Mouse (Mus musculus) heart, adult 11 months (tissue): ENCODE results near the gene Fgd2.
"Not testable (repeated sequence)": the region's sequence is repeated elsewhere in the genome, so short reads cannot be mapped to it uniquely, and the experiment has no call there.

Experiments
- DNase-seq: peaks from one replicate; pipeline ENCODE4 v3.0.0; 2022

Gene Fgd2

DNA sequence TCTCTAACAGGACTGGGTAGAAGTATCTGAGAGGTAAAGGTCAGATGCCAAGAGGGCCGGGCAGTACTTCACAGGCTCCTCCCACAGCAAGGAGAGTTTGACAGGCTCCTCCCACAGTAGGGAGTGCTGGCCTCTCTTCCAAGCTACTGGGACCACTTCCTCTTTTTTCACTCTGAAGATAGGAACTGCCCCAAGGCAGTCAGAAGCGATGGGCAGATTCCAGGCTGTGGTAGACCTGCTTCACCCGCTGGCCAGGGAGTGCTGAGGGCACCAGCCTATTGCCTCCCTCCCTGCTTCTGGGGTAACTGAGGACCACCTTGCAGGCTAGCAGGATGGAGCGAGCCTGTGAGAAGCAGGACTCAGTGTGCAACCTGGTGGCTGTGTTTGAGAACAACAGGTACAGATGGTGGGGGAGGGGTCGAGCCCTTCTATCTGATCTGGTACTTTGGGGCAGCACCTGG lies at the start of gene Fgd2:
TSS of gene Fgd2 (plus strand) at position 154 of the 461 bp plus-strand sequence.
- peak; percentile 96 for DNase-seq

DNA sequence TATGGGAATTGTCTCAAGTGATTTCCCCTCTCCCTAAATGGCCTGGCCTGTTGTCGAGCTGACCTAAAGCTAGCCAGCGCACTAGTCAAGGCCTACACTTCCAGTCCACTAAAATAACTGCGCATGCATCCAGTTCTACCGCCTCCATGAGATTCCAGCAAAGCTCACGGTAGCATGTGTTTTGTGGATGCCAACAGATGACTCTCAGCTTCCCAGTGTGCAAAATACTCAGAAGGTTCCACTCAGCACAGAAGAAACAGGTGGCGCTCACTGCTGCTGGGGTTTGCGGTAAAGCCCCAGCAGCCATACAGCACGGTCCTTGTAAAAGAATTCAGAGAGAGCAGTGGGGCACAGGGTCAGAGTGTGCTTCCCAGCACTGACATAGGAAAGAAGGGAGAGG lies 49.1 kb upstream of the Fgd2 start:
- DNase-seq = no peak

DNA sequence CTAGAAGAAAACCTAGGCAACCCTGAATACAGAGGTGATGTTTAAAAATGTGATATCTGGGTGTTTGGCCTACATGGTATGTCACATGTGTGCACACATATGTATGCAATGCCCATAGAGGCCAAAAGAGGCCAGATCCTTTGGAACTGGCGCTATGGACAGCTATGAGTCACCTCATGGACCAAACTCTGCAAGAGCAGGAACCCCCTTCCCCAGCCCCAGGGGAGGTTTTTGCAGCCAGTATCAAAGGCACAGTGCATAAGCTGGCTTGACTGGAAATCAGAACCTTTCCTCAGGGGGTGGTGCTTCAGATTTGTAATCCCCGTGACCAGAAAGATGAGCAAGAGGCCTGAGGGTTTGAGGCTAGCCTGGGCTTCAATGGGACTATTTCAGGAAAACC lies 48.6 kb upstream of the Fgd2 start:
- DNase-seq = peak; percentile 90

DNA sequence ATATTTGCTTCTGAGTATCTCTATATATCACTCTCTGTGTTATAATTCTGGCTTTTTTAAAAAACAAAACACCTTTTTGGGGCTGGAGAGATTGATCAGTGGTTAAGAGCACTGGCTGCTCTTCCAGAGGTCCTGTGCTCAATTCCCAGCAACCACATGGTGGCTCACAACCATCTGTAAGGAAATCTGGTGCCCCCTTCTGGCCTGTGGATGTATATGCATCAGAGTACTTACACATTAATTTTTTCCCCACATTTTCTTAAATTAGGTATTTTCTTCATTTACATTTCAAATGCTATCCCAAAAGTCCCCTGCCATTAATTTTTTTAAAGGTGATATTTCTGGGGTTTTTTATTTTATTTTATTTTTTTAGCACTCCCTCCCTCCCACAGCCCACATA lies 47.4 kb upstream of the Fgd2 start:
- DNase-seq = no peak

DNA sequence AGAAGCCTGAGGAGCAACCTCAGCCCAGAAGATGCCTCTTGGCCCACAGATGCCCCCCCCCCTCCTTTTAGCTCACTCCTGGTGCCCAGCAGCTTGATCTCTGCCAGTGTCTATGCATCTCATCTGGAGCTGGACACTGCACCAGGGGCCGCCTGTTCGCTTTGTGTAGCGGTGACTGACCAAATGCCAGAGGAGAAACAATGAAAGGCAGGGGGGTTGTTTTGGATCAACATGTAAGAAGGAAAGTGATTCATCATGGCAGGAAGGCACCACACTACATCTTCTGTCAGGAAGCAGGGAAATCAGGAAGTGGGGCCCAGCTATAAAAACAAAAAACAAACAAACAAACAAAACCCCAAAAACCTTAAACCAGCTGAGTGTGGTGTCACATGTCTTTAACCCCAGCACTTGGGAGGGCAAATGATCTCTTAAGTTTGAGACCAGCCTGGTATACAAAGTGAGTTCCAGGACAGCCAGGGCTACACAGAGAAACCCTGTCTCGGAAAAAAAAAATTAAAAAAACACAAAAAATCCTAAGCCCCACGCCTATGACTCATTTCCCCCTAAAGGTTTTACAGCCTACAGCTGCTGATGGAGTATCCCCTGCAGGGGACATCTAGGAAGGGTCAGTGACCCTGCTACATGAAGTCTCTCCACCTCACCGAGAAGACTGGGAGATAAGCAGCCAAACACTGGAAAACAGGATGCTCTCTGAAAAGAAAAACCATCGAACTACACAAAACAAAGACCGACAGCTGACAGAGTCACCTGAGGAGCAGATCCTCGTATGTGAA lies 44.8 kb upstream of the Fgd2 start:
- peak; percentile 89 for DNase-seq

DNA sequence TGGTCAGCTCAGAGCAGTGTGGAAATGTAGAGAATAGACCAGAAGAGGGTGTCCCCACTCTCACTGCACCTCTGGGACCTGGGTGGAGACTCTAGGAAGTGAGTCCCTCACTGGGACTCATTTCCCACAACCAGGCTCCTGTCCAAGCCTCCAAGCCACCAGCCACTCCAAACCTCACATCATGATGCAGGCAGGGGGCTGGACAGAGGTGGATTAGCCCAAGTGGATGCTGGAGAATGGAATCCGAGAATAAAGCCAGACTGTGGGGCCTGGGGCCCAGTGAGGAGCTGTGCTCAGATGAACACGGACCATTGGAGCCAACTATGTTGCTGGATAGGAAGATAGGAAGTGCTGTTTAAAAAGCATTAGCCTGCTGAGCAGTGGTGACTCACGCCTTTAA lies 43.8 kb upstream of the Fgd2 start:
- peak; percentile 95 for DNase-seq

DNA sequence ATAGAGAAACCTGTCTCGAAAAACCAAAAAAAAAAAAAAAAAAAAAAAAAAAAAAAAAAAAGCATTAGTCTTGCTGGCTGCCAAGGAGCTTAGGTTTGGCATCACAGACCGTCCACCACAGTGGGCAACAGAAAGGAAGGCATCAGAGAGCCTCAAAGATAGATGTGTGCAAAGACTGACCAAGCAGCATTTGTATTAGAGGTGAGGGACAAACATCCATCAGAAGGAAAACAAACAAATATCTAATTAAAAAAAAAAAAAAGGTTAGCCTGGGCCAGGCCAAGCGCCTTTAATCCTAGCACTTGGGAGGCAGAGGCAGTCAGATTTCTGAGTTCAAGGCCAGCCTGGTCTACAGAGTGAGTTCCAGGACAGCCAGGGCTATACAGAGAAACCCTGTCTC lies 43.3 kb upstream of the Fgd2 start, which contains the start of gene Pi16:
TSS of gene Pi16 (plus strand) at position 301 of the 400 bp plus-strand sequence.
- not testable (repeated sequence) for DNase-seq

DNA sequence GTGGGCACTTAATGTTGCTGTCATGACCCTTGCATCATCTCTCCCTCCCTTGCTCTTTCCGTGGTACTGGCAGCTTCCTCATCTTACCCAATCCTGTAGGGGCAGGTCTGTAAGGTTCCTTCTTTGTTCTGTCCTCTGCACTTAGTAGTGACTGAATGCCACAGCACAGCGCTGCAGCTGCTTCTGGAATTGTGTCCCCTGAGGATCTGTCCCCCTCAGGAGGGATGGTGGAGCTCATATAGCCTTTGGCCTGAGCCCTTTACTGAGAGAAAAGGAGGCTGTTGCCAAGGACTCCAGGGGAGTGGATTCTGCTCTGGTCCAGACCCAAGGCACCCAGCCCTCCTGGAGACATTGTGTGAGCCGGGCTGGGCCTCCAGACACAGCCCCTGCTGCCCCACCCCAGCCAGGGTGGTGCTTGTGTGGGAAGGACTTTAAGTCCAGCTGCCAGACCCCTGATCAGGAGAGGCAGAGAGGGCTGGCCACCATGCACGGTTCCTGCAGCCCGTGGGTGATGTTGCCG lies 41.9 kb upstream of the Fgd2 start:
- DNase-seq = peak; percentile 97

DNA sequence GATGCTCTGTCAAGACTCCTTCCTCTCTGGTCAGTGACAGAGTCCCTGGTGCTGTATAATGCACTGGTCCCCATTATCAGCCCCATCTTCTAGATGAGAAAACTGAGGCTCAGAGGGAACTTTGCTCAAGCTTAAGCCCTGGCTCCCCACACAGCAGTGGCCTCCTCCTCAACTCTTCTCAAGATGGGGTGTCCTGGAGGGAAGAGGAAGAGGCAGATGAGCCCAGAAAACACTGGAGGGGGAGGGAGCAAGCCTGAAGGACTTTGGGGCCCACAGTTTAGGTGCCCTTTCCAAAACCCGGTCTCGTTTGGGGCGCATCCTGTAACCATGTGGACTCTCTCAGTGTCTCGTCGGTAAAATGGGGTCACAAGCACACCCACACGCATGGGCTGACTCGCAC lies 41.2 kb upstream of the Fgd2 start:
- peak; percentile 90 for DNase-seq

DNA sequence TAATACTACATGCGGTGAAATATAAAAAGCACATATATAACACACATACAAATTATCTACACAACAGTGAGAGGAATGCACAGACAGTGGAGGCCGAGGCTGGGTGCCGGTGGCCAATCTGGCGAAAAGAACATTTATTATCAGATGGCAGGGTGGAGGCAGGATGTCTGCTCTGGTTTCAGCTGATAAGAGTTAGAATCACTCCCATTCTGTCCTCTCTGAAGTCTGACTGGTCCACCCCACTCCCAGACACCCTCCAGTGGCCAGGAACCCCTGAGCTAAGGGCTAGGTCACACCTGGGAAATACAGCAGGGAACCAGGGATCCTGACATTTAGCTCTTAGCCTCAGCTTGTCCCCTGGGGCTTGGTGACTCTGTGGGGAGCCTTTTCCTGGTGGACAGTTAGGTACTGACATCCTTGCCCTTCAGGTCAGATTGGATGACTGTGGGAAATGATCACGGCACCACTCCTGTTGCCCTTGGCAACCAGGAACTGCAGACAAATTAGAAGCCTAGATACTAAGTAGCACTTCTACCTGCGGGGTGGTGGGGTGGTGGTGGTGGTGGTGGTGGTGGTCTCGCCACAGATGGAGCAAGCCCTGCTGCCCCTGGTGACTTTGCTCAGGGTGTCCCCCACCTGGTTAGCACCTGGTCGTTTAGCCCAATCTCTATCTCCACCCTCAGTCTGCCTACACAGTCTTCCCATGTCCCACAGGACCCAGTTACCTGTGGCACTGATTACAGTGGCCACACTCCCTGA lies 40.7 kb upstream of the Fgd2 start:
- peak; percentile 93 for DNase-seq

DNA sequence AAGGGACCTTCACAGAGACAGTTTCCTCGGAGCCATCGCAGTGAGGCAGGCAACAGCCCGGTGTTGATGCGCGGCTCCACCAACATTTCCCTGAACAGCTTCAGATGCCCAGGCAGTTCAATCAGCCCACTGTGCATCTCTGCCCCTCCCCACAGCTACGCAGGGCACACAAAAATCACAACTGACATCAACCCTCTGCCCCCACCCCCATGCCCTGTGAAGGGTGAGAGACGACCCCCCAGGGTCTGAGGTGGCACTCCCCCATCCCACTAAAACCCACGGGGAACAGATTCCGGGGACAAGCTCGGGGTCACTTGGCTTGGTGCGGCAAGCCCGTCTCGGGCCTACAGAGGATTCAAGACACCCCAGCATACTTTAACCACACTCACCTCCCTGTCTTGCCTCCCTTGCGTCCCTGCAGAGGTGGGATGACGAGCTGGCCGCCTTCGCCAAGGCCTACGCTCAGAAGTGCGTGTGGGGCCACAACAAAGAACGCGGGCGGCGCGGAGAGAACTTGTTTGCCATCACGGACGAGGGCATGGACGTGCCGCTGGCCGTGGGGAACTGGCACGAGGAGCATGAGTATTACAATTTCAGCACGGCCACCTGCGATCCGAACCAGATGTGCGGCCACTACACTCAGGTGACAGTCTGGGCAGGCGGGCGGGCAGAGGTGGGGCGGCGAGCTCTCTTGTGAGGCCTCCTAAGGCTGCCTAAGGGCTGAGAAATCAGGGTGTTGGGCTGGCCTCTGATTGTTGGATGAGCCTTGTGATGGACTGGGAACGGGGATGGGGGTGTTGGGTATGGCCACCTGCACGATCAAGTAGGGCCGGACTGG lies 38.7 kb upstream of the Fgd2 start:
- peak; percentile 91 for DNase-seq

DNA sequence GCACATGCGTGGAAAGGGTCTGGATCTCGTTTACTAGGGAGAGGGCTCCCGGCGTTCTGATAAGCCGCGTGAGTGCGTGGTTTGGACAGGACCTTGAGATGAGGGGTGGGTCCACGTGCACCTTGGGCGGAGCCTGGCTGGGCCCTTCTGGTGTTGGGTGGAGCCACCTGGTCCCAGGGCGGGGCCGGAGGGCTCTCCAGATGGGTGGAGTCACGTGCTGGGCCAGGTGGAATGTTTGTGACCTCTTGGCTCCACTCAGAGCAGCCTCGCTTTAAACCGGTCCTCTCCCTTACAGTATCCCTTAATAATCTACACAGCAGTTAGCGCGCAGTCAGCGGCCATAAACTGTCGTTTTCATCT lies 38.1 kb upstream of the Fgd2 start:
- DNase-seq = peak; percentile 90

DNA sequence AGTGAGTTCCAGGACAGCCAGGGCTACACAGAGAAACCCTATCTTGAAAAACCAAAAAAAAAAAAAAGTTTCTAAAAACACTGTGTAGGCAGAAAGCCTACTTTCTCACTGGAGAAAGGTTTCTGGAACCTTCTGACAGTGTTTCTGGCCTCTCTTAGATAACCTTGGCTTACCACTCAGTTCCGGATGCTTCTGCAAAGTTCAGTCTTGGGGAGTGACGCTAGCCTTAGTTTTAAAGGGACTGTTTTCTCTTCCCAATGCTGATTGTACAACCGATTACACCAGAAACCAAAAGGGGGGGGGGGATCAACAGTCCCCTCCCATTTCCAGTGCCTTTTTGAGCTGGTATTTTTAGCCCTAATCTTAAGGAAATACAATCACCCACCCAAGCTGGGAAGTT lies 37.1 kb upstream of the Fgd2 start:
- DNase-seq = peak; percentile 89

DNA sequence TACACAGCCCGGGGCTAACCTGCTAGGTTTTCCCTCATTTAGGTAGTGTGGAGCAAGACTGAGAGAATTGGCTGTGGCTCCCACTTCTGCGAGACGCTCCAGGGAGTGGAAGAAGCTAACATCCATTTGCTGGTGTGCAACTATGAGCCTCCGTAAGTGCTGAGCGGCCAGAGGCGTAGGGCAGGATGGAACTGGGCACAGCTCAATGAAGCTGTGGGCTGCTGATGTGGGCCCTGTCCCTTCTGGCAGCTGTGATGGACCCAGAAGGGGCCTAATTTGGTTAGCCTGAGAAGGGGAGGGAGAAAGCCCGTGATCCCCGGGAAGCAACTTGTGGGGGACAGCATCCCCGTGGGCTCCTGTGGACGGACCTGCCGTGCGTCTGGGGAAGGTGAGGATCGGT lies 34.9 kb upstream of the Fgd2 start:
- no peak for DNase-seq

DNA sequence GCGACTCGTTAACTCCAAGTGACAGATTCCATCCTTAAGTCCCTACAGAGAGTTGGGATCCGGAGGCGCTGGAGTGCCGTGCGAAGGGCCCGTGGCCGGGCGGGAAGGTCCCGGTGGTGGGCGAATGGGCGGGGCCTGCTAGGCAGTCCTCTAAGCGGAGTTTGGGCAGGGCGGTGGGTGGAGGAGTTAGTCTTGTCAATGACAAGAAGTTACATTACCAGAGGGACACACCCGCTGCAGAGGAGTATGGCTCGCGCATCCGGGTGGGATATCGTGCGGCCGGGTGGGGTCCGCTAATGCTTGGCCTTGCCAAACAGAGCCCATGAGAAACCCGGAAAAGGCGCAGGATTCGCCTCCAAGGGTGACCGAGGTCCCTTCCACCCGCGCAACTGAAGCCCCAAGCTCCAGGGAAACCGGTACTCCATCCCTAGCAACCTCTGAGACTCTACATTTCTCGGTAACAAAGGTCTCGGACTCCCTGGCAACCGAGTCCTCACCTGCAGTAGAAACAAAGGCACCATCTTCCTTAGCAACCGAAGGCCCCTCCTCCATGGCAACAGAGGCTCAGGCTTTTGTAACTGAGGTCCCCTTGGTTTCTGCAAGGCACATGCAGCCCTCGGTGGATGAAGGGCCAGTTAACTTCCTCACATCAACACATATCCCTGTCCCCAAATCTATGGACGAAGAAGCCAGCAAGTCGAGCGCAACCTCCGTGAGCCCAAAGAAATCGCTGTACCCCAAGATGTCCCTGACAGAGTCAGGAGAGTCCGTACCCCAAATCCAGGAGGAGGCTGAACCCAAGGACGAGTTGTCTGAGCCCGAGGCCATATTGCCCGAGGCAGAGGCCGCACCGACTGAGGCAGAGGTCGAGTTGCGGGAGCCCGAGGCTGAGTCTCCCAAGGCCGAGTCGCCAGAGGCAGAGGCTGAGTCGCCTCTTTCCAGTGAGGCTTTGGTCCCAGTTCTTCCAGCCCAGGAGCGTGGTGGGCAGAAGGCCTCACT lies 33.9 kb upstream of the Fgd2 start:
- DNase-seq = peak; percentile 96

DNA sequence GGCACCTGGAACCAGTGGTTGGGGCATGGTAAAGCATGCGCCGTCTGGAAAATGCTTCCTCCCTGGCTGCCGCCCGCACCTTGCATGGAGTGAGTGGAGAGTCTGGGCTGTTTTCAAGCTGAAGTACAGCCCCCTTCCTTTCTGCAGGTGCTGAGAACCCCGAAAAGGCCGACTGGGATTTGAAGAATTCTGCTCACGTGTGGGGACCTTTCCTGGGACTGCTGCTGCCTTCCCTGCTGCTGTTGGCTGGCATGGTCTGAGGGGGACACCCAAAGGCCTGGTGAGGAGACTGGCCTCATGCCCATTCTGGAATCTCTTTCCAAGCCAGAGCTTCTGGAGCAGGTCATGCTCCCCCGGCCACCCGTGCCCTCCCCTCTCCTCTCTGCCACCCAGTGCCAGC lies 33.0 kb upstream of the Fgd2 start:
- peak; percentile 92 for DNase-seq

DNA sequence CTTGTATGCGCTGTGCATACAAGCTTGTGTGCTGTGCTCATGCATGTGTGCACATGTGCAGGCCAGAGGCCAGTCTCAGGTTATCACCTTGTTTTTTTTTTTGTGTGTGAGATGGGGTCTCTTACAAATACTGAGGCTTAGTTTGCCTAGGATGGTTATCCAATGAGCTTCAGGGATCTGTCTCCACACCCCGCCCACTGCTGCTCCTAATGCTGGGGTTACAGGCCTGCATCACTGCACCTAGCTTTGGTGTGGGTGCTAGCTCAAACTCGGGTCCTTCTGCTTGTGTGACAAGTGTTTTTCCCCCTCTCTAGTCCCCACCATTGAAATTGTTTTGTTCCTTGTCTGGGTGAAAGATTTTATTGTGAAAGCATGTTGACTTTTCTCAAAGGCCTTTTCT lies 30.5 kb upstream of the Fgd2 start:
- DNase-seq = peak; percentile 91

DNA sequence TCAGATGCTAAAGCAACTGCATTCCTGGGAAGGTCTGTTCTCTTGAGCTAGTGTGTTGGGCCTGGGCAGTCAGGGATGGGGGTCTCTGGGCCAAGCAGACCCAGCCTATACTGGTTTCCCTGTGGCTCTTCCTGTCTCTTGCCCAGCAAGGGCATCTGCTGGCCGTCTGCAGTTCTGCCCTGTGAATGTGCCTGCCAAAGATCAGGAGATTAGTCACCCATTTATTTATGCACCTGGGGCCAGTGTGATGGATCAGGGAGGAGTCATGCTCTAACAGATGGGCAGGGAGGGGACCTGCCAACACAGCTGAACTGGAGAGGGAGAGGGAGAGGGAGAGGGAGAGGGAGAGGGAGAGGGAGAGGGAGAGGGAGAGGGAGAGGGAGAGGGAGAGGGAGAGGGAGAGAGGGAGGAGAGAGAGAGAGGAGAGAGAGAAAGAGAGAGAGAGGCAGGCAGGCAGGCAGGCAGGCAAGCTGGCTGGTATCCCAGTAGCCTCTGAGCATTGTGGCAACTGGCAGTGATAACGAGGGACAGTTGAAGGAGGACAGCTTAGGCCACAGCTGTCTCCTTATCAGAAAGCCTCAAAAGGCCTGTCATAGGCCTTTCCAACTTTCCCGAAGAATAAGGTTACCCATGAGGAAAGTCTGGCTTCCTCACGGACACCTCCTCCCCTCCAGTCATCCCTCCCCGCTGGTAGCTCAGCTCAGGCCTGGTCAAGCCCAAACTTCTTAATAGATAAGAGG lies 29.9 kb upstream of the Fgd2 start:
- peak; percentile 95 for DNase-seq

DNA sequence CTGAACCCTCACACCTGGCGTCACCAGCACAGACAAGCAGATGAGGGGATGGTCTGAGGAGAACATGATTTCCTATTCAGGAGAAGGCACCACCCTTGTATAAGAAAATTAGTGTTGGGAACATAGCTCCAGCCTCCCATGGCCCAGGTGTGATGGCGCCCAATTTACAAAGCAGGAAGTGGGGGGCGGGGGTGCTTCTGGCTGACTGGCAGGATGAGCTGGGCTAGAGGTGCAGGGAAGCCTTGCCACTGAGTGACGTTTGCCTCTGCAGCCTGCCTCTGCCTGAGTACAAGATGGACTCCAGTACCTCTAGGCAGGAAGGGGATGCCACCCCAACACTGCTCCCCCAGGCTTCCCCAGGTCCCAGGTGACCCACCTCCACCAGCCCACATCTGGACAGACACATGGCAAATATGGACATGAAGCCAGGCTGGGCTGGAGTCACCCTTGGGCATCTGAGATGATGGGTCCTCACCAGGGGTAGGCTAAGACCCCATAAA lies 28.5 kb upstream of the Fgd2 start:
- peak; percentile 93 for DNase-seq

DNA sequence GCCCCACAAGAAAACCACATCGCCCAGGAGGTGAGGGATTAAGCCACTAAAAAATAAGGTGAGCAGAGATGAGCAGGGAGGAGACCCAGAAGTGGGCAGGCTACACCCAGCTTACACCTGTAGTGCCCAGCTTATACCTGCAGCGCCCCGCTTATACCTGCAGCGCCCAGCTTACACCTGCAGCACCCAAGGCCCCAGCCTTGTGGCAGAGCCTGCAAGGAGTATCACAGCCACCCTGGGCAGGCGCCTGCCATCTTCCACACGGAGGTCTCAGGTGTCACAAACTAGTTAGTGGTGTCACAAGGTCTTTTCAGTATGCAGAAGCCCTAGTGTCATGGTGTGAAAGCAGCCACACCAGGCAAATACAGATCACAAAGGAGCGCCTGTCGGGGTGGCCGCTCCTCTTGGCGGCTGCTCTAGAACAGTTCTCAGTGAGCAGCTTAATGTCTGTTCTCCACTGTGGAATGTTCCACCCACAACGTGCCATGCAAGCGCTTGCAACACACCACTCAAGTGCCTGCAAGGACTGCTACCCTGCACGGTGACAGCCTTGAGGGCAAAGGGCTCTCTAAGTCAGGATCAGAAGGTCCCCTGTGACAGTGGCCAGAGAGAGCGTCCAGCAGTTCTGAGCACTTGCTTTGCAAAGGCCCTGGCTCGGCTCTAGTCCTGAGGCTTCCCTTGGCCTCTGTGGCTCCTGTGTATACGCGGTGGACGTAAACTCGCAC lies 24.3 kb upstream of the Fgd2 start:
- DNase-seq = peak; percentile 90
